Mouse (Mus musculus) heart, postnatal 0 days (tissue): ENCODE data around the gene Mrvi1. TPM values are rescaled to one million over a fixed set of nuclear protein-coding genes. Genes with fewer than 3 reads are reported as not detected.
"Not testable (repeated sequence)": the region's sequence is repeated elsewhere in the genome, so short reads cannot be mapped to it uniquely, and the experiment has no call there.

Experiments
- ATAC-seq: fragments of 200-750 bp; cut with Nextera tagmentation; 2 replicates; pipeline ENCODE4 v1.8.0; 2017; ENCODE audit warnings: low read depth, moderate number of reproducible peaks, moderate library complexity; ENCODE audit not compliant: insufficient read depth
- DNase-seq: peaks from one replicate; pipeline ENCODE4 v3.0.0-alpha.2; 2016; ENCODE audit warnings: low spot score
- H3K27ac ChIP-seq: fragments of 300-500 bp; sonication (generic); 2 replicates; pipeline ENCODE4 v1.5.1; 2014; ENCODE audit warnings: low read depth, mild to moderate bottlenecking
- H3K27me3 ChIP-seq: fragments of 300-500 bp; sonication (generic); 2 replicates; pipeline ENCODE4 v1.6.1; 2014; ENCODE audit warnings: low read length, mixed read lengths; ENCODE audit not compliant: control insufficient read depth, insufficient read depth
- H3K36me3 ChIP-seq: fragments of 300-500 bp; sonication (generic); replicated peaks from 2 replicates; pipeline ENCODE4 v1.6.1; 2014; ENCODE audit warnings: low read length, mixed read lengths; ENCODE audit not compliant: control insufficient read depth, insufficient read depth
- H3K4me1 ChIP-seq: fragments of 300-500 bp; sonication (generic); 2 replicates; pipeline ENCODE4 v1.6.1; 2014; ENCODE audit warnings: antibody characterized with exemption; ENCODE audit not compliant: control insufficient read depth, insufficient read depth
- H3K4me2 ChIP-seq: fragments of 300-500 bp; sonication (generic); 2 replicates; pipeline ENCODE4 v1.6.1; 2014; ENCODE audit warnings: low read depth, mild to moderate bottlenecking, low read length, moderate library complexity
- H3K4me3 ChIP-seq: fragments of 300-500 bp; sonication (generic); 2 replicates; pipeline ENCODE4 v1.5.1; 2014; ENCODE audit warnings: low read depth, low read length
- H3K9ac ChIP-seq: fragments of 300-500 bp; sonication (generic); replicated peaks from 2 replicates; pipeline ENCODE4 v1.6.1; 2014; ENCODE audit warnings: low read depth, low read length, mixed read lengths
- H3K9me3 ChIP-seq: fragments of 300-500 bp; sonication (generic); replicated peaks from 2 replicates; pipeline ENCODE4 v1.6.1; 2016; ENCODE audit warnings: low read length; ENCODE audit not compliant: control insufficient read depth
- CTCF ChIP-seq: IDR thresholded peaks from 2 replicates; pipeline ENCODE4 v1.5.1; 2016; ENCODE audit warnings: antibody characterized with exemption, control low read depth, low read depth
- EP300 ChIP-seq: IDR thresholded peaks from 2 replicates; pipeline ENCODE4 v1.6.1; 2016; ENCODE audit warnings: antibody characterized with exemption, low read depth
- WGBS: fragments of 180-500 bp; shearing (Covaris S2); extraction: QIAGEN DNeasy Blood & Tissue Kit; methylation state at CpG from one replicate; pipeline ENCODE4 v1.1.7; 2014; 5-methylcytosine and 5-hydroxymethylcytosine counted together
- polyA plus RNA-seq: library from polyadenylated mRNA; unstranded; fragments of >200 nt; fragmentation: Nextera tagmentation; extraction: Ambion mirVana; gene quantifications from 2 replicates; pipeline ENCODE4 v1.2.1, GENCODE M21; 2015
- total RNA-seq: library from RNA; depleted of rRNA; stranded (reverse); fragments of >200 nt; gene quantifications from 2 replicates; pipeline ENCODE4 v1.2.3, GENCODE M21; 2014; ENCODE audit warnings: low replicate concordance

Mrvi1 gene
- total and polyA plus RNA-seq, 2 experiments from 2014 or later, result 3.1 to 7.6 TPM

DNA sequence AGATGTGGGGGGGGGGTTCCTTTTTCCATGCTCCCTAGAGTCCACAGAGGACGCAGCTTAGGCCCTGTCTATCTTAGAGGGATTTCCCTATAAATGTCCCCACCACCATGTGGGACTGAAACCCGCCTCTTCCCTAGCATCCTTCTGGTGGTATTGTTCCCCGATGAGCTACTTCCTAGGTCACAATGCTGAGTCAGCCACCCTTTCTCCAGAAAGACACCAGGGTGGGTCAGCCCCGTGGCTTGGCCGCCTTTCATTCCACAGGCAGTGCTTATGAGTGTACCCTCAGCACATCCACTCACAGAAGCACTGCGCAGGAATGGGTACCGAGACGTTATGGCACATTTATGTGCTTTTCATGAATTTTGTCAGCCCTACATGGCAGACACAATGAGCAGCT is 85.1 kb downstream of the Mrvi1 start:
- DNase-seq, result no peak
- WGBS, result 84% methylated on average over 8 of the region's 8 CpGs
- H3K4me2 ChIP-seq, result no peak overlapping the region
- H3K27ac ChIP-seq, result no peak overlapping the region
- no peaks in the 10 kb centered on the region for H3K27me3 ChIP-seq
- TF ChIP-seq CTCF (no peak), EP300 (no peak)
- H3K4me3 ChIP-seq, result no peak overlapping the region
- H3K36me3 ChIP-seq, result no peaks in the 10 kb centered on the region
- ATAC-seq, result no peak
- H3K4me1 ChIP-seq, result no peaks in the 10 kb centered on the region
- no peak overlapping the region for H3K9ac ChIP-seq
- no peaks in the 10 kb centered on the region for H3K9me3 ChIP-seq

DNA sequence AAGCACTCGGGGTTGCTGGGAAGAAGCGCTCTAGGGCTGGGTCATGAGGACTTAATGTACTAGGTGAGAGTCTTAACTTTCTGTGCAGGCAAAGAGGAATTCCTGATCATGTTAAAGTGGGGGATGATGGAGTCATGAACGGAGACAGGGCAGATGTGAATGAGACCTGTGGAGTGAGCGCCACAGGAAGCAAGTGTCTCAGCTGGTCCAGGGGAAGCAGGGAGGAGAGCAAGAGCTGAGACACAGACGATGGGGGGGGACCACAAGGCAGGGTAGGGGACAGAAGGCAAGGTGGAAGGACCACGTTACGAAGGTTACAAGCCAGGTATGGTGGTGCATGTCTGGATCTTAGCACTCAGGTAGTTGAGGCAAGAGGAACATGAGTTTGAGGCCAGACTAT is 85.8 kb downstream of the Mrvi1 start:
- no peaks in the 10 kb centered on the region for H3K4me1 ChIP-seq
- no peaks in the 10 kb centered on the region for H3K9me3 ChIP-seq
- H3K4me2 ChIP-seq, result no peak overlapping the region
- WGBS, result 89% methylated on average over 7 of the region's 7 CpGs
- no peak for TF ChIP-seq EP300
- no peak for TF ChIP-seq CTCF
- no peak overlapping the region for H3K4me3 ChIP-seq
- no peak overlapping the region for H3K27ac ChIP-seq
- no peaks in the 10 kb centered on the region for H3K36me3 ChIP-seq
- DNase-seq (no peak), ATAC-seq (no peak)
- no peaks in the 10 kb centered on the region for H3K27me3 ChIP-seq
- no peak overlapping the region for H3K9ac ChIP-seq

GRCm38 (mm10) chr7:110895772-110896171 is 86.5 kb downstream of the Mrvi1 start:
- H3K4me2 ChIP-seq, H3K4me3 ChIP-seq, H3K36me3 ChIP-seq, H3K9me3 ChIP-seq, H3K9ac ChIP-seq, H3K4me1 ChIP-seq, DNase-seq, ATAC-seq, H3K27ac ChIP-seq, H3K27me3 ChIP-seq: not testable (repeated sequence)
- WGBS, result 78% methylated on average over 10 of the region's 10 CpGs

DNA sequence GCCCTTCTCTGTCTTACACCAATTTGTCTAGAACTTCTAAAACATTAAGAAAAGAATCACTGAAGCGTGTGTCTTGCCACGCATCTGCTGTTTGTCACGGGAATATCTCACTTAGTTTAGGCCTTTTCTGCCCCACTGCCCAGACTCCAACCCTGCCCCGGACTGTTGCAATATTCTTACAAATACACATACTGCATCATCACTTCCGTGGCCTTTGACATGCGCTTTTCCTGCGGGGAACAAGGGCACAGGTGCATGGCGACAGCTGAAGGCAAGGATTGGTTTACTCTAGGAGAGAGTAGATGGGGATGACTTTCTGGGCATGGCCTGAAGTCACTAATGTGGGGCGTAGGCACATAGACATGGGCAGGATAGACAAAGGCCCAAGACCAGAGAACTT is 87.6 kb downstream of the Mrvi1 start:
- Histone ChIP-seq H3K27ac (no peak overlapping the region), H3K4me3 (no peak overlapping the region), H3K27me3 (no peaks in the 10 kb centered on the region), H3K9ac (no peak overlapping the region), H3K4me2 (no peak overlapping the region), H3K9me3 (no peaks in the 10 kb centered on the region), H3K36me3 (no peaks in the 10 kb centered on the region), H3K4me1 (no peaks in the 10 kb centered on the region)
- 88% methylated on average over 9 of the region's 9 CpGs for WGBS
- ATAC-seq, result no peak
- no peak for TF ChIP-seq CTCF
- no peak for TF ChIP-seq EP300
- no peak for DNase-seq

DNA sequence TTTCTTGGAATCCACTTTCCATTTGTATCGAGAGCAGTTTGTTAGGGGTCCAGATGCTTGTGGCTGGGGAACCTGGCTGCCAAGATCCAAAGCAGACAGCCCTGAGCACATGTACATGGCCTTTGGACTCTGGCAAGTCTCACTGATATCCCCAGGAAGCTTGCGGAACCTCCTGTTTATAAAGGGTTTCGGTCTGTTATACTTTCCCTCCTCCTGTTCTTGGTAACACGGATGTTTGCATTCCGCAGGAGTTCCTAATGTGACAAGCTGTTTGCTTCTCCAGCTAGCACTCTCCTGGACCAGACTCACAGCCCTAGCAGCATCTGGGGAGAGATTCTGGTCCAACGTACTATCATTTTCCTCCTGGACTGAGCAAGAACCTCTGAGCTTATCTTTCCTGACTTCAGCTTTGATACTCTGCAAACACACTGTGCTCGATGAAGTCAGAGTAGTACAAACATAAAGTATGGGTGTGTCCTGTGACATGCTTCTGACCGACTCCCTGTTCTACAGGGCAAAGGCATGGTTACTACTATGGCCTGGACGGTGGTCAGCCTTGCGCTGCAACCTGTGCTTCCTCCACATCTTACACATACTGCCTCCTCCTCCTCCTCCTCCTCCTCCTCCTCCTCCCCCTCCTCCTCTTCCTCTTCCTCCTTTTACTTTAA is 88.2 kb downstream of the Mrvi1 start:
- no peaks in the 10 kb centered on the region for H3K4me1 ChIP-seq
- no peaks in the 10 kb centered on the region for H3K27me3 ChIP-seq
- H3K27ac ChIP-seq, result no peak overlapping the region; the same call in 1 of the 2 replicates
- no peaks in the 10 kb centered on the region for H3K36me3 ChIP-seq
- DNase-seq, result peak; percentile 59
- H3K4me3 ChIP-seq, result no peak overlapping the region
- 49% methylated on average over 10 of the region's 10 CpGs for WGBS
- peak; percentile 66 for ATAC-seq
- no peak overlapping the region for H3K9ac ChIP-seq
- H3K4me2 ChIP-seq, result no peak overlapping the region
- no peaks in the 10 kb centered on the region for H3K9me3 ChIP-seq
- no peak for TF ChIP-seq EP300
- no peak for TF ChIP-seq CTCF

- H3K4me2 ChIP-seq, result no peak overlapping the region; the same call in 1 of the 2 replicates
- no peak overlapping the region for H3K4me3 ChIP-seq
- H3K9me3 ChIP-seq, result no peaks in the 10 kb centered on the region
- H3K4me1 ChIP-seq, result no peaks in the 10 kb centered on the region
- TF ChIP-seq EP300 (no peak), CTCF (no peak)
- DNase-seq (no peak), ATAC-seq (no peak)
- 27% methylated on average over 9 of the region's 9 CpGs for WGBS
- no peaks in the 10 kb centered on the region for H3K36me3 ChIP-seq
- H3K9ac ChIP-seq, result no peak overlapping the region
- H3K27ac ChIP-seq, result no peak overlapping the region
- no peaks in the 10 kb centered on the region for H3K27me3 ChIP-seq
Measured at GRCm38 (mm10) chr7:110891501-110891986, 90.7 kb downstream of the Mrvi1 start.
